Mouse (Mus musculus): ENCODE measurements around the gene Mrln.
A peak's percentile ranks its signal among the peaks of the same experiment; 100 is the strongest.

The Mrln gene

DNA sequence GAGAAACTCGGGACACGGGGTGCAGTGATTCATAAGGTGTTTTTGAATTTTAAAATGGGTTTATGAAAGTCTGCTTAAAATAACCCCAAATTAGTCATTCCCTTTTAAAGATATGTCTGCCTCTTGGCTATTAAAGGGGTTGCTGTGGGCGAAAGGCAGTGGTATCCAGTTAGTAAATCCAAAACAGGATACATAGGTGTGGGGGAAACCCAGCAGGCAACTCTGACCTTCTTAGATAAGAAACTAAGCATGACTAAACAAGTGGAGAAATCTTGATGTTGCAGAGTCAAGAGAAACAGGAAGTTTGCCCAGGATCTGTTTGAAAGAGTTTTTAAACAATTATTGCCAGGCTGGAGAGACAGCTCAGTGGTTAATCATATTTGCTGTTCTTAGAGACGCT is 52.6 kb downstream of the Mrln start:
- no peak for DNase-seq

DNA sequence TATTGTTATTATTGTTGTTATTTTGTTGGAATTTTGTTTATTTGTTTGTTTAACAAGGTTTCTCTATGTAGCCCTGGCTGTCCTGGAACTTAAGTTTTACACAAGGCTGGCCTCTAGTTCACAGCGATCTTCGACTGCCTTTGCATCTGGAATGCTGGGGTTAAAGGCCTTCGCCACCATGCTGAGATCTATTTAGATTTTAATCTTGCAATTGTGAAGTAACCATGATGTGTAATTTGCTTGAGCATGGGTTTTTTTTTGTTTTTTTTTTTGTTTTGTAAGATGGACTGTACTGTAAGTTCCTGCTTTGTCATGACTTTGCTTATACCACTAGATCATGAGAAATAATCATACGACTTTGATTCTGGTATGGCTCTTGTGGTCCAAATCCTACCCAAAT is 56.4 kb downstream of the Mrln start:
- DNase-seq = no peak

DNA sequence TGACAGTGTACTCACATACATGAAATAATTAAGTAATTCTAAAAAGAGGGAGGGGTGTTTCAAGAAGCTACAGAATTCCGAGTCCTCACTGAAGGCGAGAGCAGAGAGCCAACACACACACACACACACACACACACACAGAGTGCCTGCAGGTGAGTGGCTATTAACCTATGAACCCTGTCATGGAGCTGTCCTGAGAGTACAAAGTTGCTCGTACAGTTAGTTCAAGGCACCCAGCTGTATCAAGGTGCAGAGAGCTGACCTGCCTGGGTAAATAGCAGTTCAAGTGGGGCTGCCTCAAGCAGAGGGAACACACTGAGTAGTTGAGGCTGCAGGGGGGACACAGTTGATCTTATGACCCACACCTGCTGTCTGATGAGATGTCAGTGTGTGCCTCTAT is 57.6 kb downstream of the Mrln start:
- peak; percentile 24 to 39 for DNase-seq

DNA sequence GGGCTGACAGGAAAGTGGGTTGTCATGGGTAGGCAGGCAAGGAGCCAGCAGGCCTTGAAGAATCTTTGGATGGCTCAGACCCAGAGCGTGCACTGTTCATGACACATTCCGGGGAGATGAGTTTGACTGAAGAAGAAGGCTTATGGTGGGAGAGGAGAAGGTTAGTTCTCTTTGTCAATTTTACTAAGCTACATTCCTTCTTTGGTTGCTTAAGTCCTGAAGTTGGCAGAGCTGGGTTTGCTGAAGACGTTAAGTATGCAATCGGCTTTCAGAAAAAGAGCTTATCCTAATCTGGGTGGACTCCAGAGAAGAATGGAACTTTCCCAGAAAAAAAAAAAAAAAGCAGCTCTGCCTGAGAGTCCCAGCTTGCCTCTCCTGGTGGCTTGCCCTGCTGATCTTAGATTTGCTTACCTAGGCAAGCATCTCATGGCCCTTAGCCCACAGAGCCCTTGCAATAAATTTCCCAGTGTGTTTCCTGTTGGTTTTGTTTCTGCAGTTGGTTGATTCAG is 59.3 kb downstream of the Mrln start:
- DNase-seq = peak in 1 of 2 experiments; percentile 17

DNA sequence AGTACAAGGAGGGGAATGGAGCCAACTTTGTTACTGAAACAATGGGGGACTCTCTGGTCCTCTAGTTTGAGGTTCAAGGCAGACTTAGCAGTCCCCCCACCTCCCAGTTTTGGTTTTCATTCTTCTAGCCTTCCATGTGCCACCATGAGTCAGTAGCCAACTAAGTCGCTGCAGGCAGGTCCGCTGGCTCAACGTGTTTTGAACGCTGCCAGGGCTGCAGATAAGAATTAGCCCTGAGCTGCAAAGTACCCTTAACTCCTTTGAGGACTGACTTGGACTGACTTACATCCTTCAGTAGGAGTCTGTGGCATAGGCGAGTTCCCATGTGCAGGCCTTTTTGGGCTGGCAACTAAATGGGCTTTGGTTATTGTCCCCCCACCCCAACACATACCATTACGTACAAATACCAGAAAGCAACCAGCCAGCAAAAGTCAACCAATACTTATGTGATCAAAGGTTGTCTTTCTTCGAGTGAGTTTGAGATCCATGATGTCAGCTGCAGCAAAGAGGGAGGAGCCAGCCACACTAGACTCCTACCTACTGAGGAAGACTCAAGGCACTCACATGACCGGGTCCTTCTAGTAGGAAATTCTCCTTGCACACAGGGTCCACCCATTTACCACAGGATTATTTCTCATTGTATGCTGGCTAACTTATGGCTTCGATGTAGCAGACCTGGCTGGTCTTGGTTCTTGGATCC is 60.0 kb downstream of the Mrln start:
- DNase-seq = no peak

DNA sequence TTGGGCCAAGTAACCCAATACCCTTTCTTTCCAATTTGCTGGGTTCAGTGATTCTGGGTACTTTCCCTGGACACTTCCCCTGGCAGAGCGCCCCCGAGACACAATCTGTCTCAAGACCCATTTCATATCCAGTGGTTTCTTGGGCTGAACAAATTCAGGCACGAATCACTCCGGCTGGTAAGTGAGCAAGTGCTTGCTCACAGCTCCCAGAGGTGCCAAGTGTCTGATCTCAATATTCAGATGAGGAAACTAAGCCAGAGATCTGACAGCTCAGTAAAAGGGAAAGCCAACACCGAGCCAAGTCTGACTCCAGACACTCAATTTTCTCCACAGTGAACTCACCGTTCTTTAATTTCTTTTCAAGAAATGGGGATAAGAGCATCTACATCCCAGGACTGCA is 62.0 kb downstream of the Mrln start:
- DNase-seq = no peak

DNA sequence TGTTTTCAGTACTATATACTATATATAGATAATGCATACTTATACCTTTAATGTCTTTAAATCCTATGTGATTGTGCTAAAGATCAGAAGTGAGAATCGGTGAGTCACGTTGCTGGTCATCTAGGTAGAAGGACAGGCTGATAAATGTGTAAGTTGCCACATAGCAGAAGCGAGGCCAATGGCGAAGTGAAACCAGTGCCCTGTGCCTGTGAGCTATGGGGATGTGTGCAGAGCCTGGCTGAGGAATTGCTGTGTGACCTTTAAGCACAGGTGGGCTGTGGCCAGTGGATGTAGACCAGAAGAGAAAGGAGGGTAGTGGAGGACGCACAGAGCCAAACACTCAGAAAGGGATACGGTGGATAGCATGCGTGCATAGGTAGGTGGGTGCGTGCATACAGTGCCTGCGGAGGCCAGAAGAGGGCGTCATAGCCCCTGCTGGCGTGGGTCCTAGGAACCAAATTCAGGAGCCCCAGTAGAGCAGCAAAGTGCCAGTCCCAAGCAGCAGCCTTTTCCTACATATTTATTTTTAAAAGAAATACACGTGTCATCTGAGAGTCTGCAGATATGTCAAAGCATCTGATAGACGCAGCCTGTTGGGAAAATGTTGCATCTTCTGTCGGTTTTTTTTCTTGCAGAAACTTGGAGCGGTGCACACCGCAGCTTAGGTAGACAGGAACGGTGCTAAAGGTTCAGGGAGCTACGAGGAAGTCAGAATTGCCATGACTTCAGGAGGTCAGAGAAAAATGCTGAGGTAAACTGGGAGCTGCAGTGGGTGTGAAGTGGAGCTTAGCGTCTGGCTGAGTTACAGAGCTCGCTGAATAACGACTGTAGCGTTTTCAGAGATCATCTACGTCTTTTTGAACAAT is 64.3 kb downstream of the Mrln start:
- no peak for DNase-seq

All from kidney, postnatal 4 days (tissue).